Mouse (Mus musculus) embryo, embryonic 11.5 days (tissue): ENCODE results near the gene Npw.

ENCODE experiments used
- DNase-seq: peaks from one replicate; pipeline ENCODE4 v3.0.0-alpha.2; 2012; ENCODE audit warnings: low read depth, low spot score

The Npw gene

GRCm38 (mm10) chr17:24641944-24642343 is 16.3 kb downstream of the Npw start:
- DNase-seq, result no peak

- DNase-seq, result no peak
These were observed 17.7 kb downstream of the Npw start for GRCm38 (mm10) chr17:24640581-24640980.

GRCm38 (mm10) chr17:24640119-24640518 is 18.1 kb downstream of the Npw start:
- DNase-seq, result no peak

- no peak for DNase-seq
These were observed 18.7 kb downstream of the Npw start for GRCm38 (mm10) chr17:24639571-24639988.

- no peak for DNase-seq
These were observed 19.4 kb downstream of the Npw start for GRCm38 (mm10) chr17:24638840-24639239.

- no peak for DNase-seq
These were observed 20.0 kb downstream of the Npw start for GRCm38 (mm10) chr17:24638214-24638613.

- no peak for DNase-seq
These were observed 21.3 kb downstream of the Npw start for GRCm38 (mm10) chr17:24636781-24637481.

- DNase-seq, result no peak
These were observed 22.6 kb downstream of the Npw start for GRCm38 (mm10) chr17:24635694-24636093.

GRCm38 (mm10) chr17:24635024-24635423 is 23.2 kb downstream of the Npw start:
- no peak for DNase-seq

- no peak for DNase-seq
These were observed 24.4 kb downstream of the Npw start for GRCm38 (mm10) chr17:24633831-24634230.

- no peak for DNase-seq
These were observed 25.3 kb downstream of the Npw start for GRCm38 (mm10) chr17:24632813-24633449.

GRCm38 (mm10) chr17:24632167-24632812 is 26.0 kb downstream of the Npw start, which contains the start of the genes Tsc2 and Nthl1:
Gene Tsc2 (minus strand): TSS chr17:24632630.
Gene Nthl1 (plus strand): TSS chr17:24632680.
- peak; percentile 83 for DNase-seq

GRCm38 (mm10) chr17:24630072-24630471 is 28.2 kb downstream of the Npw start:
- no peak for DNase-seq

GRCm38 (mm10) chr17:24628646-24629045 is 29.6 kb downstream of the Npw start:
- DNase-seq, result no peak

GRCm38 (mm10) chr17:24625472-24625871 is 32.8 kb downstream of the Npw start:
- DNase-seq, result no peak

- DNase-seq, result no peak
These were observed 40.6 kb downstream of the Npw start for GRCm38 (mm10) chr17:24617561-24618194.

- DNase-seq, result no peak
These were observed 47.5 kb downstream of the Npw start for GRCm38 (mm10) chr17:24610711-24611110.

GRCm38 (mm10) chr17:24608874-24609273 is 49.4 kb downstream of the Npw start:
- DNase-seq, result no peak

GRCm38 (mm10) chr17:24608370-24608769 is 49.9 kb downstream of the Npw start:
- no peak for DNase-seq
